Mouse (Mus musculus): ENCODE measurements around the gene Heg1. TPM values are rescaled to one million over a fixed set of nuclear protein-coding genes. Genes with fewer than 3 reads are reported as not detected.

Heg1 gene
- 11.2 TPM for polyA plus RNA-seq (2017; shearing (Covaris generic))

GRCm38 (mm10) chr16:33684162-33684702, at the start of gene Heg1:
Gene Heg1, plus strand, starts transcription at chr16:33684370.

GRCm38 (mm10) chr16:33793846-33794791, 109.9 kb downstream of the Heg1 start, which contains the start of gene Muc13:
Gene Muc13, plus strand, starts transcription at chr16:33794037.

Other genes with a start within 250 kb of the Heg1 start
- 6.2 TPM for gene Slc12a8, start 167.0 kb upstream of the Heg1 start, polyA plus RNA-seq (2017; shearing (Covaris generic))
- 0.15 TPM for gene Muc13, start 109.7 kb downstream of the Heg1 start, polyA plus RNA-seq (2017; shearing (Covaris generic))
- not detected for gene Itgb5, start 145.3 kb downstream of the Heg1 start, polyA plus RNA-seq (2017; shearing (Covaris generic))

Data from CD4-positive, CD25-positive, alpha-beta regulatory T cell, adult 9 weeks (primary cell).